Comparison of ENCODE assay signal across 9 mouse cellular contexts in the genomic region with DNA sequence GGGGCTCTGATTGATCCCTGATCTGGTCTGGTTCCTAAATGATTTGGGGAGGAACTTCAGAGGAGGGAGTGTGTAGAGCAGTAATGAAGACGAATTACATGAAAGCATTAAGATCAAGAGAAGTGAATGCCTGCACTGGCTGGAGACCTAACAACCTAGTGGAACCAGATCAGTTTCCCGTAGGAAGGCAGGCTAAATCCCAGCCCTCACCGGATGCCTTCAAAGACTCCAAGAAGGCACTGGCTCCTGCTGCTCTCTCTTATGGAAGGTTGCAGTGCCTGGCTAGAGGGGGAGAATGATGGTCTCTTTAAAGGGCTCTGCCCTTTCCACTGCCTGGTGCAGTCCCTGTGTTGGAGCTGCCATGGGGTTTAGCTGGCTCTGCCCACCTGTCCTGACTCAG. TPM values are rescaled to one million over a fixed set of nuclear protein-coding genes. Genes with fewer than 3 reads are reported as not detected.
DNase-seq lines count a peak whose midpoint lies in the region; ATAC-seq and TF ChIP-seq lines count a peak whose summit lies in the region.
"Had no signal": no experiment of that assay in that cellular context is flagged by ENCODE, and none has a peak within 500 bp of the region (broad histone marks: within the 10 kb centered on the region; RNA-seq: fewer than 3 reads in every experiment).

No protein-coding gene starts in this region.

- no peak for ATAC-seq in heart, embryonic 12.5 days (ENCODE audit: insufficient number of reproducible peaks, low FRiP score)
- no peak for ATAC-seq in hindbrain, embryonic 14.5 days (ENCODE audit: low FRiP score)
- ATAC-seq: Patski had no signal

- intact Hi-C loops in heart, postnatal 14 days (cut with DNase I), result no loop called here

- 39% methylated on average over 3 of the region's 3 CpGs for WGBS in heart, embryonic 12.5 days
- WGBS in embryonic facial prominence, embryonic 10.5 days, result 19% methylated on average over 3 of the region's 3 CpGs
- 13% methylated on average over 3 of the region's 3 CpGs for WGBS in hindbrain, embryonic 14.5 days
- WGBS in thymus, adult 2 months, result 65% methylated on average over 3 of the region's 3 CpGs

- TF ChIP-seq POLR2A in myocyte (IDR thresholded peaks at IDR 0.05; ENCODE audit: insufficient read length, low read depth), result no peak
- TF ChIP-seq POLR2A in thymus, adult 2 months (IDR thresholded peaks at IDR 0.05; ENCODE audit: control insufficient read depth, extremely low read depth, insufficient read depth, low read length, poor library complexity), result no peak

- no peaks in the 10 kb centered on the region for H3K9me3 ChIP-seq in heart, embryonic 12.5 days (replicated peaks)
- no peaks in the 10 kb centered on the region for H3K9me3 ChIP-seq in embryonic facial prominence, embryonic 10.5 days
- H3K9me3 ChIP-seq in hindbrain, embryonic 14.5 days (ENCODE audit: control insufficient read depth, low read length), result no peaks in the 10 kb centered on the region

- no peak overlapping the region for H3K9ac ChIP-seq in heart, embryonic 12.5 days
- H3K9ac ChIP-seq in hindbrain, embryonic 14.5 days, result no peak overlapping the region

- H3K4me3 ChIP-seq in heart, embryonic 12.5 days, result no peak overlapping the region
- H3K4me3 ChIP-seq in embryonic facial prominence, embryonic 10.5 days, result no peak overlapping the region
- no peak overlapping the region for H3K4me3 ChIP-seq in hindbrain, embryonic 14.5 days (replicated peaks; ENCODE audit: low read length)
- H3K4me3 ChIP-seq in myocyte, result peak overlapping the region; percentile 21
- no peak overlapping the region for H3K4me3 ChIP-seq in thymus, adult 2 months (ENCODE audit: control insufficient read depth, insufficient read depth, low read length)

- DNase-seq in heart, postnatal 14 days, result no peak
- DNase-seq in embryonic facial prominence, embryonic 10.5 days (ENCODE audit: low spot score), result no peak
- no peak for DNase-seq in hindbrain, embryonic 14.5 days (ENCODE audit: low spot score)
- DNase-seq in spleen, postnatal 36 days (ENCODE audit: low spot score in 2 of 2), result no peak
- no peak for DNase-seq in thymus, adult 2 months
- DNase-seq in adrenal gland, postnatal 10 days, result no peak

- no peaks in the 10 kb centered on the region for H3K27me3 ChIP-seq in heart, embryonic 12.5 days (replicated peaks)
- H3K27me3 ChIP-seq in embryonic facial prominence, embryonic 10.5 days (replicated peaks; ENCODE audit: low read depth, poor library complexity, severe bottlenecking), result peaks cover 3% of the 10 kb centered on the region; the same call in 1 of the 2 replicates
- H3K27me3 ChIP-seq in hindbrain, embryonic 14.5 days (ENCODE audit: control insufficient read depth, insufficient read depth, low read length), result no peaks in the 10 kb centered on the region
- H3K27me3 ChIP-seq in myocyte (ENCODE audit: control insufficient read depth, insufficient read depth, insufficient read length), result no peaks in the 10 kb centered on the region
- no peaks in the 10 kb centered on the region for H3K27me3 ChIP-seq in thymus, adult 2 months (ENCODE audit: control insufficient read depth, insufficient read depth, low read length)
- H3K27me3 ChIP-seq: Patski had no signal

- H3K79me2 ChIP-seq in myocyte (ENCODE audit: control insufficient read depth, insufficient read depth), result no peaks in the 10 kb centered on the region

- TF ChIP-seq CTCF in thymus, adult 2 months (IDR thresholded peaks at IDR 0.05; ENCODE audit: borderline replicate concordance, control insufficient read depth, extremely low read depth, insufficient read depth, low read length, poor library complexity), result no peak

- H3K36me3 ChIP-seq in heart, embryonic 12.5 days, result no peaks in the 10 kb centered on the region
- no peaks in the 10 kb centered on the region for H3K36me3 ChIP-seq in embryonic facial prominence, embryonic 10.5 days (replicated peaks)
- no peaks in the 10 kb centered on the region for H3K36me3 ChIP-seq in hindbrain, embryonic 14.5 days (replicated peaks; ENCODE audit: control insufficient read depth, insufficient read depth)
- no peaks in the 10 kb centered on the region for H3K36me3 ChIP-seq in myocyte (ENCODE audit: control insufficient read depth, insufficient read depth)
- H3K36me3 ChIP-seq in thymus, adult 2 months (ENCODE audit: control insufficient read depth, insufficient read depth, low read length), result no peaks in the 10 kb centered on the region

- peaks cover 21% of the 10 kb centered on the region for H3K4me1 ChIP-seq in heart, embryonic 12.5 days (replicated peaks)
- peaks cover 44% of the 10 kb centered on the region for H3K4me1 ChIP-seq in embryonic facial prominence, embryonic 10.5 days
- peaks cover 20% of the 10 kb centered on the region for H3K4me1 ChIP-seq in hindbrain, embryonic 14.5 days (replicated peaks; ENCODE audit: control insufficient read depth, insufficient read depth, low read length)
- H3K4me1 ChIP-seq in thymus, adult 2 months (replicated peaks; ENCODE audit: control insufficient read depth, insufficient read depth, low read length), result no peaks in the 10 kb centered on the region; the same call in 1 of the 2 replicates

- no peak overlapping the region for H3ac ChIP-seq in myocyte (ENCODE audit: control insufficient read depth, insufficient read length)

- no peak overlapping the region for H3K27ac ChIP-seq in heart, embryonic 12.5 days (ENCODE audit: poor library complexity, severe bottlenecking)
- H3K27ac ChIP-seq in embryonic facial prominence, embryonic 10.5 days (replicated peaks), result peak overlapping the region; percentile 69
- H3K27ac ChIP-seq in hindbrain, embryonic 14.5 days, result 0 out of 2 replicates have a peak overlapping the region, but pooled peaks have one; percentile 20
- no peak overlapping the region for H3K27ac ChIP-seq in thymus, adult 2 months (ENCODE audit: control insufficient read depth, insufficient read depth, low read length)

- H3K4me2 ChIP-seq in heart, embryonic 12.5 days, result peak overlapping the region; percentile 12; the same call in 1 of the 2 replicates
- H3K4me2 ChIP-seq in hindbrain, embryonic 14.5 days (replicated peaks), result peak overlapping the region; percentile 44; the same call in 1 of the 2 replicates
- peak overlapping the region; percentile 72 for H3K4me2 ChIP-seq in myocyte (ENCODE audit: low read depth)

TF ChIP-seq in myocyte, 11 proteins besides CTCF, POLR2A, EP300 and RAD21:
- TF ChIP-seq CEBPB (IDR thresholded peaks at IDR 0.05; ENCODE audit: insufficient read depth, poor library complexity, severe bottlenecking) (no peak), REST (IDR thresholded peaks at IDR 0.05; ENCODE audit: insufficient read depth, insufficient read length) (no peak), SRF (IDR thresholded peaks at IDR 0.05; ENCODE audit: control insufficient read depth, insufficient read length, low read depth) (no peak), TCF3 (IDR thresholded peaks at IDR 0.05; ENCODE audit: insufficient read length, low read depth) (no peak), TCF12 (IDR thresholded peaks at IDR 0.05; ENCODE audit: insufficient read depth, poor library complexity, severe bottlenecking) (no peak), MYOD1 (IDR thresholded peaks at IDR 0.05; ENCODE audit: control insufficient read depth in 1 of 3, insufficient read length in 2 of 3, low read depth in 2 of 3) (no peak)

RNA-seq across cellular contexts. Expression of a gene that starts 24.4 kb away (rescaled TPM):
- polyA plus RNA-seq in heart, embryonic 12.5 days (2016; fragmentation: Nextera tagmentation; extraction: Ambion mirVana), result 0.26 TPM in 1 of 2 replicates, not detected in the other
- under 1 TPM; 0.55 to 0.78 TPM for total RNA-seq in heart, postnatal 14 days (2021)
- polyA plus RNA-seq in embryonic facial prominence, embryonic 10.5 days (2016; fragmentation: Nextera tagmentation; extraction: Ambion mirVana), result 0.15 and 0.19 TPM in 2 replicates
- polyA plus RNA-seq in hindbrain, embryonic 14.5 days (2014; fragmentation: Nextera tagmentation; extraction: Ambion mirVana), result not detected in 2 replicates
- not detected for polyA plus RNA-seq in myocyte (2012; fragmentation: generic; extraction: Trizol)
- polyA plus RNA-seq in thymus, adult 2 months (2012; rRNA removed), result 7.8 and 8.5 TPM in 2 replicates
- total RNA-seq in adrenal gland, postnatal 10 days (2021), result under 1 TPM; 0.63 to 0.82 TPM

Comparison
In these comparisons a context has a peak if more than half of its experiments do, and no peak if none do; other contexts are left out.
1. H3K27ac ChIP-seq: peak in embryonic facial prominence, embryonic 10.5 days (single experiment) and hindbrain, embryonic 14.5 days (single experiment); none in heart, embryonic 12.5 days (single experiment) and thymus, adult 2 months (single experiment).
2. H3K4me2 ChIP-seq: peak in every context shown above with its lines; median percentile 72 in myocyte; 44 in hindbrain, embryonic 14.5 days; 12 in heart, embryonic 12.5 days.